Mouse (Mus musculus) C2C12 (cell line): ENCODE results near the gene Retreg1.

ENCODE experiments used
- CEBPB ChIP-seq: IDR thresholded peaks from one replicate; pipeline ENCODE4 v1.6.1; 2011; ENCODE audit warnings: low read depth, mild to moderate bottlenecking, control low read depth, moderate library complexity
- CTCF ChIP-seq: IDR thresholded peaks from one replicate; pipeline ENCODE4 v1.5.1; 2011; ENCODE audit not compliant: control insufficient read depth, insufficient read depth, insufficient read length
- MAX ChIP-seq: IDR thresholded peaks from one replicate; pipeline ENCODE4 v1.6.1; 2011; ENCODE audit warnings: mild to moderate bottlenecking, control low read depth
- USF1 ChIP-seq: IDR thresholded peaks from one replicate; pipeline ENCODE4 v1.6.1; 2011; ENCODE audit warnings: low read depth, mild to moderate bottlenecking, control low read depth, moderate library complexity

DNA sequence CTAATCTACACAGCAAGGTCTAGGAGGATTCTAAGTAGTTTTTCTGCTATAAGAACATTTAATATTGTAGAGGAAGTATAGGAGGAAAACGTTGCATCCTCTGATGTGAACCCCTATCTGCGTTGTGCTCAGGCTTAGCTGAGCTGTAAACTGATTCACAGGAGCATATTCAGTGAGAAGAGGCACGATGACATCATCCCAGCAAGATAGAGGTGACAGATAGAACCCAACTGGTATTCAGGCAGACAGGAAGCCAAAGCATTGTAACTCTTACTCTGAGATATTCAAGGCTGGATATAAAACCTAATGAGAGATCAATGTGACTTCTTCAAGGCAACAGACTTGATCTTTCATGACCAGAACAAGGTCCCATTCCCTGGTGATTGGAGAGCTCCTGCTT is 20.3 kb upstream of the Retreg1 start:
- TF ChIP-seq CTCF (no peak), USF1 (no peak), MAX (no peak), CEBPB (no peak)
